Mouse (Mus musculus): Measurements from ENCODE around the gene Olfr1219.

Olfr1219 gene

GRCm38 (mm10) chr2:89083413-89083812, at the start of gene Olfr1219:
Gene Olfr1219, minus strand, starts transcription at chr2:89083513.
- no peak for DNase-seq

GRCm38 (mm10) chr2:89132954-89133353, 49.6 kb upstream of the Olfr1219 start, which contains the start of gene Olfr1222:
Gene Olfr1222, minus strand, starts transcription at chr2:89133054.
- DNase-seq, result no peak

DNA sequence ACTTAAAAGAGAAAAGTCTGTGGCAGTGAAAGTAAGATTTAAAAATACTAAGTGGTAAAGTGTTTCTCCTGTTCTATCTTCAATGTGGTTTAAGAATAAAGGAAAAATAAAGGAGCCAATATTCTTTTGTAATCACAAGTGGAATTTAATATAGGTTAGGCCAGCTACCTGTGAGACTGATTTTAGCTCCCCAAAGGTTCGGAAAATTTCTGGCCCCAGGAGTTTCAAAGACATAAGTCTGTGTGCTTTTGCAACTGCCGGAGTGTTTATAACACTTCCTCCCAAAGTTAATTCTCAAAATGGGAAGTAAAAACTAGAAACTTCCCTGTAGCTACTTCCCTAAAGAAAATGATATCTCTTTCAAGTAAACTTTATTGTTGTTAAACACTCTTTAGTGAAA, 33.9 kb upstream of the Olfr1219 start, which contains the start of gene Olfr1221:
Gene Olfr1221, minus strand, starts transcription at position 101 of the 400 bp plus-strand sequence.
- no peak for DNase-seq

DNA sequence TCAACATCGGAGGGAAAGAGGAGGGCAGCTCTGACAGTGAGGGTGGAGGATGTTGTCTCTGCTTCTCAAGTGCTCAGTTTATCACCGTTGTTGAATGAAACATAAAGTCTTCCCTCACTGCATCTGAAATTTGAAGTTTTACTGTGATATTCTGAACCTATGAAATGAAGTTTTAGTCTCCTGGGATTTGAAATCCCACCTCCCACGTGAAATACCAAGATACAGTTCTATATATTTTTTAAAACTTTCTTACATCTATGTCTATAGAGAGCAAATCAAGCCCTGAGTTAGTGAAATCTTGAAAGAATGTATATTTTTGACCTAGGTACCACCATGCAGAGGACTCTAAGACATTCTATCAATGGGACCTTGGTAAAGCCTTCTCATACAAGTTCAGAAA, 23.4 kb upstream of the Olfr1219 start, which contains the start of gene Olfr1220:
Gene Olfr1220, minus strand, starts transcription at position 101 of the 400 bp plus-strand sequence.
- no peak for DNase-seq

DNA sequence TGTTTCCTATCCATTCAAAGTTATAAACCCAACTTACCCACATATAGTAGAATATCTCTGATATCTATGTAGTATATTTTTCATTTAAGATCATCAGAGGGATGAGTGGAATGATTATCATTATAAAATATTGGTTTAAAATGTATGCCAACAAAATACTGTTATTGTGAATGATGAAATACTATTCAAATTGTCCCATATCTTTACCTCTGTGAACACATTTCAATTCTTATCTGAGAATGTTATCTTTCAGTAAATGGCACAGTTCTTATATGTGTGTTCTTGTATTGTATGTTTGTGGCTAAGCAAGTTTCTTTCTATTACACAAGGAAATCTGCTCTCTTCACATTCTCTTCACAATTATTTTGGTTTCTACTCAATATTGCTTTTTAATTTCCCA, 22.3 kb upstream of the Olfr1219 start:
- no peak for DNase-seq

GRCm38 (mm10) chr2:89093848-89094247, 10.5 kb upstream of the Olfr1219 start:
- no peak for DNase-seq

- no peak for DNase-seq
These were observed 1.8 kb downstream of the Olfr1219 start for GRCm38 (mm10) chr2:89081487-89081886.

DNA sequence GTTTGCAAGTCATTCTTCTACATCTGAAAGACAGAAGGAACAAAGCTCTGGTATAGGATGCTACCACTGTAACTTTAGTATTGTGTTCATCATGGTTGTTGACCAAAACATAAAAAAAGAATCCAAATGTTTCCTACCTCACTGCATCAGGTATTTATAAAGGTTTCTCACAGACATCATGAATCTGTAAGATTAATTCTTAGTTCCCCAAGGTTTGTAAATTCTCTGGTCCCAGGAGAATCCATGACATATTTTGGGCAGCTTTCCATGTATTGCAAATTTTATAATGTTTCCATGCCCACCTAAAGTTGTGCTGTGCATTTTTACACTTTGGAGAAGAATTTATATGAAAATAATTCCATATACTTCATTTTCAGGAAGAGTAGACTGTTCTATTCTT, 22.2 kb downstream of the Olfr1219 start, which contains the start of gene Olfr1218:
Gene Olfr1218, minus strand, starts transcription at position 101 of the 400 bp plus-strand sequence.
- DNase-seq, result no peak

DNA sequence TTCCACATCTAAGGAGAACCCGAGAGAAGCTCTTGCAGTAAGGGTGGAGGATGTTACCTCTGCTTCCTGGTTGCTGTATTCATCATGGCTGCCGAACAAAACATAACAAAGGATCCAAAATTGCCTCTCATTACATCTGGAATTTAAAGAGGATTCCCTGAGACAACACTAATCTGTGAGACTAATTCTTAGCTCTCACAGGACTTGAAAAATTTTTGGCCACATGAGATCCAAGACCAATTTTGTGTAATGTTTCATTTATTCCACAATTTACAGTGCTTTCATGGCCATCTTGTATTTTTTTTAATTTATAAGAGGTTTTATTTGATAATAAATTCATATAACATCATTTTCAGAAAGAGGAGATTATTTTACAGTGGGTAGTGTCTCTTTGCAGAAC, 51.3 kb downstream of the Olfr1219 start, which contains the start of gene Olfr1217:
Gene Olfr1217, minus strand, starts transcription at position 101 of the 400 bp plus-strand sequence.
- DNase-seq, result no peak
